10 mouse cellular contexts compared by ENCODE assay signal in genomic region chr3:146866563-146866962, GRCm38 (mm10). TPM values are rescaled to one million over a fixed set of nuclear protein-coding genes. Genes with fewer than 3 reads are reported as not detected.
DNase-seq lines count a peak whose midpoint lies in the region; ATAC-seq and TF ChIP-seq lines count a peak whose summit lies in the region.
"Had no signal": no experiment of that assay in that cellular context is flagged by ENCODE, and none has a peak within 500 bp of the region (broad histone marks: within the 10 kb centered on the region; RNA-seq: fewer than 3 reads in every experiment).

No protein-coding gene starts in this region.

- no peak overlapping the region for H3K4me2 ChIP-seq in neural tube, embryonic 11.5 days (ENCODE audit: low read depth)
- H3K4me2 ChIP-seq: limb, embryonic 13.5 days had no signal

- no peak for TF ChIP-seq POLR2A in heart, adult 2 months (IDR thresholded peaks at IDR 0.05; ENCODE audit: insufficient read depth, low read depth, low read length)

- 46% methylated on average over 4 of the region's 4 CpGs for WGBS in heart, adult 2 months
- WGBS in heart, embryonic 10.5 days = 35% methylated on average over 4 of the region's 4 CpGs
- 39% methylated on average over 4 of the region's 4 CpGs for WGBS in neural tube, embryonic 11.5 days

- H3K4me1 ChIP-seq in heart, adult 2 months (ENCODE audit: control insufficient read depth, insufficient read depth, low read length) = no peaks in the 10 kb centered on the region
- no peaks in the 10 kb centered on the region for H3K4me1 ChIP-seq in heart, embryonic 10.5 days
- H3K4me1 ChIP-seq in neural tube, embryonic 11.5 days (ENCODE audit: control insufficient read depth, insufficient read depth, low read length) = no peaks in the 10 kb centered on the region
- H3K4me1 ChIP-seq: limb, embryonic 13.5 days had no signal

- H3K4me3 ChIP-seq in heart, adult 2 months = no peak overlapping the region
- no peak overlapping the region for H3K4me3 ChIP-seq in heart, embryonic 10.5 days
- no peak overlapping the region for H3K4me3 ChIP-seq in neural tube, embryonic 11.5 days (ENCODE audit: low read depth, low read length)
- H3K4me3 ChIP-seq: limb, embryonic 13.5 days had no signal

- ATAC-seq in neural tube, embryonic 11.5 days (ENCODE audit: insufficient read depth, low FRiP score, low TSS enrichment) = no peak

- peak; percentile 50 for TF ChIP-seq CTCF in heart, adult 2 months (IDR thresholded peaks at IDR 0.05)

- H3K27ac ChIP-seq in heart, adult 2 months = no peak overlapping the region
- H3K27ac ChIP-seq in heart, embryonic 10.5 days = no peak overlapping the region
- H3K27ac ChIP-seq in neural tube, embryonic 11.5 days (ENCODE audit: low read depth, low read length) = no peak overlapping the region
- H3K27ac ChIP-seq: limb, embryonic 13.5 days had no signal

- no peak for DNase-seq in heart, adult 2 months
- DNase-seq in heart, embryonic 10.5 days (ENCODE audit: low spot score) = no peak
- peak; percentile 31 for DNase-seq in neural tube, embryonic 11.5 days (ENCODE audit: low spot score)
- DNase-seq in neural tube, embryonic 10.5 days (ENCODE audit: extremely low spot score, low spot score) = no peak
- peak; percentile 47 for DNase-seq in embryo, embryonic 10.5 days (ENCODE audit: low spot score)
- DNase-seq in splenic B cell, adult 2 months (ENCODE audit: low read depth, low spot score) = peak; percentile 13
- no peak for DNase-seq in ovary, postnatal 36 days (ENCODE audit: low spot score)
- no peak for DNase-seq in spleen, adult 12 weeks (ENCODE audit: low spot score)
- DNase-seq: cerebellum, postnatal 36 days had no signal

- H3K27me3 ChIP-seq in heart, adult 2 months (ENCODE audit: control insufficient read depth, insufficient read depth, low read length) = no peaks in the 10 kb centered on the region
- H3K27me3 ChIP-seq in heart, embryonic 10.5 days (ENCODE audit: insufficient read depth, poor library complexity, severe bottlenecking) = no peaks in the 10 kb centered on the region
- H3K27me3 ChIP-seq in neural tube, embryonic 11.5 days (ENCODE audit: control insufficient read depth, insufficient read depth, low read length) = no peaks in the 10 kb centered on the region
- H3K27me3 ChIP-seq in splenic B cell, adult 2 months (ENCODE audit: control insufficient read depth, insufficient read depth, low read length, poor library complexity, severe bottlenecking) = no peaks in the 10 kb centered on the region
- H3K27me3 ChIP-seq: limb, embryonic 13.5 days had no signal

- intact Hi-C loops in heart, adult 2 months (cut with DNase I) = no loop called here

- H3K36me3 ChIP-seq in heart, adult 2 months (ENCODE audit: control insufficient read depth, insufficient read depth, low read length) = no peaks in the 10 kb centered on the region
- H3K36me3 ChIP-seq in heart, embryonic 10.5 days = no peaks in the 10 kb centered on the region
- no peaks in the 10 kb centered on the region for H3K36me3 ChIP-seq in neural tube, embryonic 11.5 days (ENCODE audit: control insufficient read depth, insufficient read depth, low read length)
- H3K36me3 ChIP-seq in splenic B cell, adult 2 months (ENCODE audit: control insufficient read depth, insufficient read depth, low read length, poor library complexity, severe bottlenecking) = no peaks in the 10 kb centered on the region
- H3K36me3 ChIP-seq: limb, embryonic 13.5 days had no signal

- H3K9me3 ChIP-seq in heart, embryonic 10.5 days = no peaks in the 10 kb centered on the region
- no peaks in the 10 kb centered on the region for H3K9me3 ChIP-seq in neural tube, embryonic 11.5 days (ENCODE audit: control insufficient read depth, low read length)
- H3K9me3 ChIP-seq: limb, embryonic 13.5 days had no signal

- no peaks in the 10 kb centered on the region; the same call in 1 of the 2 replicates for H3K79me2 ChIP-seq in heart, adult 2 months (replicated peaks; ENCODE audit: control insufficient read depth, insufficient read depth, low read length)

- TF ChIP-seq EP300 in heart, adult 2 months (IDR thresholded peaks at IDR 0.05; ENCODE audit: insufficient read depth, low read depth, low read length) = no peak

- no peak overlapping the region for H3K9ac ChIP-seq in heart, adult 2 months (ENCODE audit: low read depth, low read length)
- H3K9ac ChIP-seq in neural tube, embryonic 11.5 days (ENCODE audit: low read length) = no peak overlapping the region
- H3K9ac ChIP-seq: limb, embryonic 13.5 days had no signal

RNA-seq across cellular contexts. Expression of gene Ttll7, which starts 14.4 kb away (rescaled TPM):
- 1 to 10 TPM; 4.3 to 6.1 TPM for total RNA-seq in heart, adult 2 months (2021)
- polyA plus RNA-seq in heart, adult 2 months (2012; rRNA removed) = 1.6 and 2.1 TPM in 2 replicates
- polyA plus RNA-seq in heart, embryonic 10.5 days (2016; fragmentation: Nextera tagmentation; extraction: Ambion mirVana) = 2.0 TPM in 2 replicates
- 14.8 and 16.5 TPM in 2 replicates for polyA plus RNA-seq in neural tube, embryonic 11.5 days (2014; fragmentation: Nextera tagmentation; extraction: Ambion mirVana)

RNA-seq across cellular contexts. Expression of gene Prkacb, which starts 53.8 kb away (rescaled TPM):
- total RNA-seq in heart, adult 2 months (2021) = 10 to 100 TPM; 57.4 to 58.9 TPM
- 19.8 and 30.4 TPM in 2 replicates for polyA plus RNA-seq in heart, adult 2 months (2012; rRNA removed)
- 50.0 and 52.9 TPM in 2 replicates for polyA plus RNA-seq in heart, embryonic 10.5 days (2016; fragmentation: Nextera tagmentation; extraction: Ambion mirVana)
- 76.3 and 80.6 TPM in 2 replicates for polyA plus RNA-seq in neural tube, embryonic 11.5 days (2014; fragmentation: Nextera tagmentation; extraction: Ambion mirVana)

Comparison
In these comparisons a context has a peak if more than half of its experiments do, and no peak if none do; other contexts are left out.
1. DNase-seq: peak in neural tube, embryonic 11.5 days (single experiment), embryo, embryonic 10.5 days (single experiment) and splenic B cell, adult 2 months (single experiment); none in heart, adult 2 months (0 of 2), heart, embryonic 10.5 days (single experiment), neural tube, embryonic 10.5 days (single experiment), ovary, postnatal 36 days (single experiment) and spleen, adult 12 weeks (single experiment).